Mouse (Mus musculus) frontal cortex, postnatal 36 days (tissue): ENCODE measurements around the gene Cyp46a1.

Experiments used
- DNase-seq, 2 experiments: peaks; one replicate each; pipeline ENCODE4 v3.0.0; 2022; ENCODE audit warnings: low spot score in 2 of 2

Cyp46a1 gene

DNA sequence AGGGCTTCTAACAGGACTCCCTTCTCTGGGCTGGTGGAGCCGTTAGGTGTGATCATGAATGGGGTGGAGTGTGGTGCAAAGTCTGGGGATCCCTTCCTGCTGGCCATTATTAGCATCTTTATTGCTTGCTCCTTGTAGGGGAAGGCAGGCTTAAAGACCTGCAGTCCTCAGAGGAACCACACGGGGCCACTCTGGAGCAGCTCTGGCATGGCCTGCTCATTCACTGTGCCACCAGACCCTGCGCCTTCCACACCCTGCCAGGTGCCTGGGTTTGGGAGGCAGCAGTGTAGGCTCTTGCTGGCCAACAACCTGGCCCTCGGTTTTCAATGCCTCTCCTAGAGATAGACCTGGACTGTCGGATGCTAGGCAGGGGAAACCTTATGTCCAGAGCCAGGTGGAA lies 29.6 kb downstream of the Cyp46a1 start:
- DNase-seq = peak; percentile 84 to 89

DNA sequence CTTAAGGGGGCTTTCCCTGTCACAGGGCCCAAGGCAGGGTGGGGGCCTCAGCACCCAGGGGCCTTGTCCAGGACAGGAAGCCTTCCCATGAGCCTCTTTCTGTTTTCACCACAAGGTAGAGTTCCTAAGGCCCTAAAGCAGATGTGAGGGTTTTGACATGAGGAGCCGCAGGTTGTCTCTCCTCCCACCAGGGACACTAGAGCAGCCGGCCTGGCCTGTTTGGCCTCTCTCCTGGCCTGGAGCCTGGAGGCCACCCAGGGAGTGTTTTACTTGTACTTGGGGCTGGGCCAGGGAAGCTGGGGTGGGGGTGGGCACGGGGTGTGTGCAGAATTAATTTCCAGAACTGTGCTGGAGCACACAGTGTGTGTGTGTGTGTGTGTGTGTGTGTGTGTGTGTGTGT lies 31.2 kb downstream of the Cyp46a1 start:
- no peak for DNase-seq

GRCm38 (mm10) chr12:108365868-108366267 lies 31.7 kb downstream of the Cyp46a1 start:
- no peak for DNase-seq

DNA sequence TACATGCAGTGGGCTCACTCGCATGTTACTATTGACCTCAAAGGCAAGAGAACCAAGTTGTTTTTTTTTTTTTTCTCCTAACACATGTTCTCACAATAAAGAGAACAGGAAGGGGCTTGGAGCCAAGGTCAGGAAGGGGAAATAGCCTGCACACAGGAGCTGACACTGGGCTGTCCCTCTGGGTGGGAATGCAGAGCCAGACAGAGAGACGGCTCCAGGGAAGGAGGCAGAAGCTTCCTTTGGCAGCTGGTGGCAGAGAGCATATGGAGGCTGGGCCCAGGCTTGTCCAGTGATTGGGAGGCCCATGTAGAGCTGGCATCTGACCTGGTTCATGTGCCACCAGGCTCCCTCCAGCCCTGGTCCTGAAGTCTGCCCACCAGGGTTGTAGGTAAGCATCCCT lies 33.7 kb downstream of the Cyp46a1 start:
- no peak for DNase-seq

GRCm38 (mm10) chr12:108368921-108369320 lies 34.7 kb downstream of the Cyp46a1 start:
- no peak for DNase-seq

DNA sequence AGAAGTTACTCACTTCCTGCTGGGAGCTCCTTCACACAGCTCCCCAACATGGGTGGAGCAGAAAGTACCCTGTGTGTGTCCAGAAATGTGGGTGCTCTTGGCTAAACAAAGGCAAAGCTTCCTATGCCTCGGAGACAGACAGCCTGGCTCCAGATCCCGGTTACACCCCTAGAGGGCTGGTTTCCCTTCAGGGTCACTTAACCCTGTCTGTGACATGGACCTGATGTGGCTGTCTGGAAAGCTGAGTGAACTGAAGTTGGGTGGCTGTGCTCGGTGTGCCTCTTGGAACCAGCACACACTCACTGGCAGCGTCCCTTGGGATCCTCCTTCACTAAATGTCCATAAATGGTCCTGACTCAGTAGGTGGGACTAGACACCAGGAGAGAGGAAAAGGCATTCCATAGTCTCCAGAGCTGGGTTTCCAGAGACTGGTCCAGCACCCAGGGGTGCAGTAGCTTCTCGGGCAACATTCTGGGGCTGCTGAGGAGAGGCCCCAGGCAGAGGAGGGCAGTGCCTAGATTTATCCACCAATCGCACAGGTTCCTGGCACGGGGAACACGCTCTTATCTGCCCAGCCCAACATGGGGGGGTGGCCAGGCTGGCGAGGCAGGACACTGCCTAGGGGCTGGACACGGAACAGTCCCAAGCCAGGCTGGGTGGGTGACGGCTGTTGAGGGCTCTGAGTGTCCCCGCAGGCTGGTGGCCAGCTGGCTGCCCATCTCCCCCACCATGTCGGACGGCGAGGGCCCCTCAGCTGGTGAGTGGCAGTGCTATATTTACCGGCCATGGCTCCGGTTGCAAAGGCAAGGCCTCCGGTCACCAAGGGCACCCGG lies 36.6 kb downstream of the Cyp46a1 start, which contains the start of gene Eml1:
Gene Eml1 (plus strand): TSS at position 362 of the 833 bp plus-strand sequence.
- no peak for DNase-seq

- no peak for DNase-seq
These were observed 37.2 kb downstream of the Cyp46a1 start for GRCm38 (mm10) chr12:108371429-108371765.

DNA sequence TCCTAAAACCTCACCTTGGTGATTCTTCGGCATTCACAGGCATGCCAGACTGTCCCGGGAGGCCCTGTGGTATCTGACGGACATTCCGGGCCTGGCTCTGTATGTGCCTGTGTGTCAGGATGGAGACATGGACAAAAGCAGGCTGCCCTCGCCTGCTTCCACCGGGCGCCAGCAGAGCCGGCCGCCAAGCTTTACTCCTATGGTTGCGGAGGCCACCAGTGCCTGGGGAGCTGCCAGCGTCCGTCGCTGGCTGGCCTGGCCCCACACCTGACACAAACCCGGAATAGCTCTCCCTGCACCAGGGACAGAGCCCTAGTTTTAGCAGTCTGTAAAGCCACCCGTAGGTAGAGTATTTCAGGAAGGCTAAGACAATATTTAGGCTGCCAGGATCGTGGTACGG lies 38.1 kb downstream of the Cyp46a1 start:
- DNase-seq = no peak

DNA sequence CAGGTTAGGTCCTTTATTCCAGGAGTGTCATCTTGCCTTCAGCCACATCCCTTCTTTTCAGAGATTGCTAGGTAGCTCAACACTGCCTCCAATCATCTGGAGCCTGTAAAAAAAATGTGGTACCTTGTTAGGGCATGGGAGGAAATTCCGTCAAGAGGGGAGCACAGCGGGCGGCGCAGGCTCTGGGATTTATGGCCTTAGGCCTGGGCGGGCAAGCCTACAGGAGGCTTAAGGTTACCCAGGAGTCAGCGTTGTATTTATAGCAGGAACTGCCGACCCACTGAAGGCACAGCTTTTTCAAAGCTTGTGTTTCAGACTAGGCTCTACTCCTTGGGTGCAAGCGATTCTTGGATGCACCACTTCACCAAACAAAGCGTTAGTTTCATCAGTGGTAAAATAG lies 39.4 kb downstream of the Cyp46a1 start:
- no peak for DNase-seq

GRCm38 (mm10) chr12:108374689-108375088 lies 40.5 kb downstream of the Cyp46a1 start:
- no peak for DNase-seq

DNA sequence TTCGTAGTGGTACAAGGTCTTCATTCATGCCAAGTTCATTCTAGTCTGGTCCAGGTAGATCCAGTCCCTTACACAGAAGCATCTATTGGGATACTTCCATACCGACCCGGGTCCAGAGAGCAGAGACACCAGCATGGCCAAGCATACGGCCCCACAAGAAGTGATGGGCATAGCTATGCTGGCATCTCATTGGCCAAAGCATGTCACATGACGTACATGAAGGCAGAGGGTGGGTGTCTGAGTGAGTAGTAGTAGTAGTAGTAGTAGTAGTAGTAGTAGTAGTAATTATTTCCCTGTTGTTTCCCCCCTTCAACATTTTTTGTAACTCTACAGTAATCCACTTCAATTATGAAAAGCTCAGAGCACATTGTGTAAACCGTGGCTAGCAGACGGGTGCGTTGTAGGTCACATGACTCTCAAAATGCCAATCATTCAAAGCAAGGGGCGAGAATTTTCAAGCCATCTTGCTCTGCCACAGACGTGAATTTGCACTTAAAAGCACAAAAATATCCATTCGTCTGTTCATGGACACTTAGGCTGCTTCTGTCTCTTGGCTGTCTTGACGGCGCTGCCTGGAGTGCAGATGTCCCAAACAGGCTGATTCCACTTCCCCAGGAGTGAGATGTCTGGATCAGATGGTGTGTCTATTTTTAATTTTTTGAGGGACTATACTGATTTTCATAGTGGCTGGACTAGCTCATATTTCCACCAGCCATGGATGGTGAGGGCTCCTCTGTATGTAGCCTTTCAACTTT lies 44.4 kb downstream of the Cyp46a1 start:
- DNase-seq = no peak

- no peak for DNase-seq
These were observed 52.5 kb downstream of the Cyp46a1 start for GRCm38 (mm10) chr12:108386476-108387232.

DNA sequence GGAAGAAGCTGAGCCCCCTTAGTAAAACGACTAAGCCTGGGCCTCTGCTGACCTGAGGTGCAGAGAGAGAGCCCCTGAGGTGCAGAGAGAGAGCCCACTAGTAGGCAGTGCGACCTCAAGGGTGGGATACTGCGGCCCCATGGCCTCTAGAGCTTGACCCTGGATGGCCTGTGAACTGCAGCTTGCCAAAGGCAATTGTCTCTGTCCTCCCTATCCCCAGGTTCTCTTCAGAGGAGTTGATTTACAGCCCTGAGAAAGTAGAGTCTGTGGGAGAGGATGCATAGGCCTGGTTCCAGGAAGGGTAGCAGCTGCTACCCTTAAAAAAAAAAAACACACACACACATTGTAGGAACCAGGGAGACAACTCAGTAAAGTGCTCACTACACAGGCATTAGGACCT lies 55.5 kb downstream of the Cyp46a1 start:
- no peak for DNase-seq

DNA sequence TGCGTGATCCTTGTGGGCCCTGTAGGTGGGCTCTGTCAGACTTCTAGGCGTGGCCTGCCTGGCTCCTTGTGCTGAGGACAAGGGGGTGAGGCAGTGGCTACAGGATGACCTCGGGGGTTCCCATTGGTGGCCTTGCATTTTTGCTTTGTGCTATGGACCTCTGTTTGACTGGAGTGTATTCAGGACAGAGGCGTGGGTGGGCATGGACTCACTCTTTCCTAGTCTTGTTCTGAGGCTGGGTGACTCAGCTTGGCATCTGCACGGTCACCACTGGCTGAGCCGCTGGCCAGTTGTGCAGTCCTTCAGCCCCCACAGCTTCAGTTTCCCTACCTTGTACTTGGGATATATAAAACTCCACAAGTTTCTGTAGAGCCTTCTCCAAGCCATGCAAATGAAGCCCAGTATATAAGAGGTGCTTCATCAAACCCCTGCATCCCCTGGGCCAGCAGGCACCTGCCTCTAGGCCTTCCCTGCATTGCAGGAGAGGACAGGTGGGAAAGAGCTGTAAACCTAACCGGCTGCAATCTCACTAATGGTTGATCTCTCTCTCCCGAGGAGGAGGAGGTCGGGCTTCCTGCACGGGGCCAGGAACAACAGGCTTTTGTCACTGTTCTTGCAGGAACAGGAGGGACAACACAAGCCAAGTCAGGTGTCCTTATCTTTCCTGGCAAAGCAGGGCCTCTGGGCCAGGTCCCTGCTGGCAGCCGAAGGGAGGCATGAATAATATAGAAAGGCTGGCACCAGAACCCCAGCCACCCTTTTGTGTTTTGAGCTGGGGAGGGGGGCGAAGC lies 58.3 kb downstream of the Cyp46a1 start:
- no peak for DNase-seq

DNA sequence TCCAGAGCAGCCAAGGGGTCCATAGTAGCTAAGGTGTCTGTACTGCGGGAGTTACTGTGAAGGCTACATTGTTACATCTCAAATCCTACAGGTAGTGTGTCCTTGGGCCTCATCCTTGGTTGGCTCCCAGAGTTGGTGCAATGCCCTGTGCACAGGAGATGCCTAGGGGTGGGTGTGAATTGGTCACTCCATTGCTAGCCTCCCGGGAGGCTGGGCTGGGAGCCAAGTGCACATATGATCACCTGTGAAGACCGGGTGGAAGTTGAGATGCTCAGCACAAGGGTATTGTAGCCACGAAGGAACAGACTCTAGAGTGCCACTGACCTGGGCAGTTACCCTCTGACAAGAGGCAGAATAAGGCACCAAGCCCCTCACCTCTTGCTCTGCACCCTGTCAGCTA lies 58.9 kb downstream of the Cyp46a1 start:
- no peak for DNase-seq

DNA sequence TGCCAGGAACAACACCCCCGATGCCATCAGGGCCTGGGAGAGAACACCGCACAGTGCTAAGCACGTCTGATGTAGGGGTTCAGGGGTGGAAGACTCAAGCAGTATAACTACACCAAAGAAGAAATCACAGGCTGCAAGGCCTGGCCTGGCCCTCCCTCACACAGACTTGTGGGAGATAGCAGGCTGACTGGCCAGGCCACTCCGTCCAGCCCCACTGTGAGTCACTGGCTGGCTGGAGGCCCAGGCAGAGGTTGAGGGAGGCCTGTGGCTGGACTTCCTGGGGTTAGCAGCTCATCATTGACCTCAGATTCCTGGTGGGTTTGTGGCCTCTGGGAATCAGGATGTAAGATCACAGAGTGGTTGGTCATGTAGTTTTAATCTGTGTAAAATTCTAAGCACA lies 59.5 kb downstream of the Cyp46a1 start:
- no peak for DNase-seq

GRCm38 (mm10) chr12:108394534-108395284 lies 60.5 kb downstream of the Cyp46a1 start:
- no peak for DNase-seq

- DNase-seq = no peak
These were observed 61.1 kb downstream of the Cyp46a1 start for GRCm38 (mm10) chr12:108395285-108395660.

DNA sequence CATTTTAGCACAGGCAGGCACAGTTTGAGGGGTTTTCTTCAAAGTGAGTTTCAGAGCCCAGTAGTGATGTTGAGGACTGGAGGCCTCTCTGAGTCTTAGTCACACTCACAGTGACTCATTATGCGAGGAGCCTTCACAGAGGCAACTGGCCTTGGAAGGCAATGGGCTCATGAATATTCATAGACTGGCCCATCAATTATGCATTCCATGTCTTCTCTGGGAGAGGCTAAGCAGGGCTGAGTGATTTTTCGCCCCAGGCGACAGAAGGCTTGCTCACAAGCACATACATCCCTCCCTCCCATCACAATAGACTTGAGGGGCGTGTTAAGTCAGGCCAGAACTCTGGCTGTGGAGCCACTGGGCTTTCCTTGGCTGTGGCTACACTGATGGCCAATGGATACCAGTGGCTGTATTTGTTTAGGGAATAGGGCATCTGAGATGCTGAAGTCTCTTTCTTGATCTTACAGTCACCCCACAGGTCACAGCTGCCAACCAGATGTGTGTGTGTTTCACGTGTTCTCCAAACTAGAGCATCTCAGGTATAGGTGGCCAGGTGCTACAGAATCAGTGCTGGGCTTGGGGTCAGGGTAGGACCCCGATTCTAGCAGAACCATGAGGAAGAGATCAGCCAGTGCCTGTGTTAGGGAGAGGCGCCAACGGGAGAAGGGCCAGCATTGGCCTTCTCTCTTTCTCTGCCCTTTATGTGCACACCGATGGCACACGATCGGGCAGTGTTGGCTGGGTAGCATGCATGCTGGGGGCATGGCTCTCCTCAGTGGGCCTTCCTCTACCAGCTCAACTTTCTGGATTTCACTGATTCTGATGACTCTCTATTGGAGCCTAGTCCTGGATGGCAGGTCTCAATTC lies 62.1 kb downstream of the Cyp46a1 start:
- DNase-seq = peak; percentile 69 to 79

DNA sequence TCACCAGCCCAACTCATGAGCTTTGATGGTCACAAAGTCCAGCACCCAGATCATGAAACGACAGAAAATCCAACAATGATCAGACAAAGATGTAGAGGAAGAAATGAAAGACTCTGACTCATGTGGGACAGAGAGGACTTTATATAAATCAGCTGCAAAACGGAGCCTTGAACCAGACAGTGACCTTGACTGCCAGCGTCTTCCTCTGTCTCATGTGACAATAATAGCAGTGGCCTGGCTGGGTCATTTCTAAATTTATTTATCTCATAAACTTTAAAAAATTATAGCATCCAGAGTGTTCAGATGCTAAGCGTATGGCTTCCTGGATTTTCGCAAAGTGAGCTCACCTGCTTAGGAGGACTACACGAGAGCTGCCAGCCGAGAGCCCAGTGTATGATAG lies 64.5 kb downstream of the Cyp46a1 start:
- no peak for DNase-seq
